ENCODE assay signal across 9 mouse cellular contexts in the genomic region with DNA sequence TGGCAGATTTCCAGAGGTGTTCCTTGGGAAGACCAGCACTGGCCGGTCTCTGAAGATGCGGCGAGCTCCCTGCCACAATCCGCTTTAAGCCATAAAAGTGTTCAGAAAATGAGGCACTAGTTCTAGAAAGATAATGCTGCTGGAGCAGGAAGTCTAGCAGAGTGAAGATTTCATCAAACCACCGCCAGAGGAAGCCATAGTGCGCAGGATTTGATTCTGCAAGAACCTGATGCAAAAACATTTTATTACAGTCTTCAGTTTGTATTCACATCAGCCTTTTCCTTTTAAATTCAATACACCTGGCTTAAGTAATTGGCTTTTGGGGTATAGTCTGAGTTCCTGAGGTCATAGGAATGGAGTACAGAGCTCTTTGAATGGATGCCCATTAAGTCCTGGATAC. TPM values are rescaled to one million over a fixed set of nuclear protein-coding genes. Genes with fewer than 3 reads are reported as not detected.
A peak's percentile ranks its signal among the peaks of the same experiment; 100 is the strongest.
DNase-seq lines count a peak whose midpoint lies in the region; ATAC-seq and TF ChIP-seq lines count a peak whose summit lies in the region.
"Had no signal": no experiment of that assay in that cellular context is flagged by ENCODE, and none has a peak within 500 bp of the region (broad histone marks: within the 10 kb centered on the region; RNA-seq: fewer than 3 reads in every experiment).

No protein-coding gene starts in this region.

- TF ChIP-seq POLR2A in kidney, adult 2 months (IDR thresholded peaks at IDR 0.05; ENCODE audit: low read depth, low read length): no peak

- H3K9ac ChIP-seq in embryonic facial prominence, embryonic 11.5 days (replicated peaks; ENCODE audit: low read length): peak overlapping the region; percentile 85; the same call in 1 of the 2 replicates
- peak overlapping the region; percentile 87; the same call in 1 of the 2 replicates for H3K9ac ChIP-seq in intestine, embryonic 16.5 days (ENCODE audit: low read depth, low read length)
- peak overlapping the region; percentile 86; the same call in 1 of the 2 replicates for H3K9ac ChIP-seq in neural tube, embryonic 13.5 days

- H3K4me2 ChIP-seq in embryonic facial prominence, embryonic 11.5 days (ENCODE audit: low read depth, low read length): peak overlapping the region; percentile 76
- peak overlapping the region; percentile 67 for H3K4me2 ChIP-seq in intestine, embryonic 16.5 days (ENCODE audit: low read depth, low read length)
- H3K4me2 ChIP-seq in neural tube, embryonic 13.5 days: peak overlapping the region; percentile 92

- no peak overlapping the region for H3K27ac ChIP-seq in kidney, adult 2 months (ENCODE audit: insufficient read depth, low read depth, low read length)
- H3K27ac ChIP-seq in embryonic facial prominence, embryonic 11.5 days (replicated peaks; ENCODE audit: low read depth, low read length): no peak overlapping the region
- H3K27ac ChIP-seq in intestine, embryonic 16.5 days (ENCODE audit: low read length): peak overlapping the region; percentile 93
- no peak overlapping the region; the same call in 1 of the 2 replicates for H3K27ac ChIP-seq in neural tube, embryonic 13.5 days (replicated peaks)

- no peaks in the 10 kb centered on the region for H3K27me3 ChIP-seq in kidney, adult 2 months (replicated peaks; ENCODE audit: control insufficient read depth, insufficient read depth, low read length)
- H3K27me3 ChIP-seq in embryonic facial prominence, embryonic 11.5 days (ENCODE audit: control insufficient read depth, insufficient read depth, low read length): no peaks in the 10 kb centered on the region
- no peaks in the 10 kb centered on the region for H3K27me3 ChIP-seq in intestine, embryonic 16.5 days (replicated peaks; ENCODE audit: control insufficient read depth, insufficient read depth, low read length)
- no peaks in the 10 kb centered on the region for H3K27me3 ChIP-seq in neural tube, embryonic 13.5 days

- H3K36me3 ChIP-seq in kidney, adult 2 months (ENCODE audit: control insufficient read depth, insufficient read depth, low read length): no peaks in the 10 kb centered on the region; the same call in 1 of the 2 replicates
- no peaks in the 10 kb centered on the region for H3K36me3 ChIP-seq in embryonic facial prominence, embryonic 11.5 days (replicated peaks; ENCODE audit: control insufficient read depth, insufficient read depth, low read depth, low read length)
- H3K36me3 ChIP-seq in intestine, embryonic 16.5 days (ENCODE audit: control insufficient read depth, insufficient read depth, low read length): no peaks in the 10 kb centered on the region; the same call in 1 of the 2 replicates
- H3K36me3 ChIP-seq in neural tube, embryonic 13.5 days: peaks cover 16% of the 10 kb centered on the region

- peak overlapping the region; percentile 90; the same call in 1 of the 2 replicates for H3K4me3 ChIP-seq in kidney, adult 2 months (ENCODE audit: insufficient read depth, low read depth, low read length)
- peak overlapping the region; percentile 68 for H3K4me3 ChIP-seq in embryonic facial prominence, embryonic 11.5 days (ENCODE audit: low read depth, low read length)
- H3K4me3 ChIP-seq in intestine, embryonic 16.5 days (ENCODE audit: low read length): peak overlapping the region; percentile 71
- H3K4me3 ChIP-seq in neural tube, embryonic 13.5 days: peak overlapping the region; percentile 76

- WGBS in kidney, adult 2 months: 78% methylated on average over 6 of the region's 6 CpGs
- WGBS in embryonic facial prominence, embryonic 11.5 days: 81% methylated on average over 6 of the region's 6 CpGs
- WGBS in intestine, embryonic 16.5 days: 58% methylated on average over 6 of the region's 6 CpGs
- 75% methylated on average over 6 of the region's 6 CpGs for WGBS in neural tube, embryonic 13.5 days

- no peaks in the 10 kb centered on the region for H3K9me3 ChIP-seq in embryonic facial prominence, embryonic 11.5 days (replicated peaks; ENCODE audit: control insufficient read depth, low read length)
- no peaks in the 10 kb centered on the region for H3K9me3 ChIP-seq in intestine, embryonic 16.5 days (ENCODE audit: control insufficient read depth, low read length)
- no peaks in the 10 kb centered on the region for H3K9me3 ChIP-seq in neural tube, embryonic 13.5 days

- no peak for ATAC-seq in embryonic facial prominence, embryonic 11.5 days (replicated peaks; ENCODE audit: insufficient number of reproducible peaks, low FRiP score, low TSS enrichment, low read depth)
- no peak for ATAC-seq in intestine, embryonic 16.5 days
- no peak for ATAC-seq in neural tube, embryonic 13.5 days (ENCODE audit: low read depth)

- H3K4me1 ChIP-seq in kidney, adult 2 months (ENCODE audit: control insufficient read depth, insufficient read depth, low read length): peaks cover 4% of the 10 kb centered on the region
- peaks cover 3% of the 10 kb centered on the region; the same call in 1 of the 2 replicates for H3K4me1 ChIP-seq in embryonic facial prominence, embryonic 11.5 days (ENCODE audit: control insufficient read depth, insufficient read depth, low read length)
- H3K4me1 ChIP-seq in intestine, embryonic 16.5 days (ENCODE audit: control insufficient read depth, insufficient read depth, low read length): peaks cover 18% of the 10 kb centered on the region
- H3K4me1 ChIP-seq in neural tube, embryonic 13.5 days (replicated peaks): peaks cover 49% of the 10 kb centered on the region

- no peak for TF ChIP-seq CTCF in kidney, adult 2 months (conservative IDR thresholded peaks at IDR 0.05; ENCODE audit: insufficient read depth, insufficient read length, low read depth, low read length)

- DNase-seq in kidney, adult 2 months: peak; percentile 6
- DNase-seq in kidney, postnatal 10 days: no peak
- no peak for DNase-seq in embryonic facial prominence, embryonic 11.5 days (ENCODE audit: low spot score)
- DNase-seq in spleen, postnatal 4 days (ENCODE audit: low spot score in 2 of 2): no peak
- no peak for DNase-seq in urinary bladder, postnatal 25 days (ENCODE audit: low spot score)
- no peak for DNase-seq in gastrocnemius, adult 8-10 months (ENCODE audit: low spot score in 2 of 2)
- DNase-seq: layer of hippocampus, postnatal 36 days had no signal

RNA-seq across cellular contexts. Expression of a gene that starts 1.0 kb away (rescaled TPM):
- polyA plus RNA-seq in kidney, adult 2 months (2012; rRNA removed): 34.9 and 37.4 TPM in 2 replicates
- 93.5 and 96.0 TPM in 2 replicates for polyA plus RNA-seq in embryonic facial prominence, embryonic 11.5 days (2014; fragmentation: Nextera tagmentation; extraction: Ambion mirVana)
- polyA plus RNA-seq in intestine, embryonic 16.5 days (2015; fragmentation: Nextera tagmentation; extraction: Ambion mirVana): 46.3 and 49.1 TPM in 2 replicates
- polyA plus RNA-seq in neural tube, embryonic 13.5 days (2015; fragmentation: Nextera tagmentation; extraction: Ambion mirVana): 115 and 118 TPM in 2 replicates
- total RNA-seq in gastrocnemius, adult 8-10 months (2022): 10 to 100 TPM; 28.5 to 34.9 (median 32.6) TPM

RNA-seq across cellular contexts. Expression of a gene that starts 4.6 kb away (rescaled TPM):
- 11.4 and 11.8 TPM in 2 replicates for polyA plus RNA-seq in kidney, adult 2 months (2012; rRNA removed)
- polyA plus RNA-seq in embryonic facial prominence, embryonic 11.5 days (2014; fragmentation: Nextera tagmentation; extraction: Ambion mirVana): 13.8 and 16.8 TPM in 2 replicates
- polyA plus RNA-seq in intestine, embryonic 16.5 days (2015; fragmentation: Nextera tagmentation; extraction: Ambion mirVana): 15.3 and 16.2 TPM in 2 replicates
- 19.8 and 21.3 TPM in 2 replicates for polyA plus RNA-seq in neural tube, embryonic 13.5 days (2015; fragmentation: Nextera tagmentation; extraction: Ambion mirVana)
- total RNA-seq in gastrocnemius, adult 8-10 months (2022): 10 to 100 TPM in 3 of 4 experiments, 1 to 10 TPM in 1; 9.2 to 17.1 (median 15.2) TPM

RNA-seq across cellular contexts. Expression of a gene that starts 11.3 kb away (rescaled TPM):
- 0.03 TPM in 1 of 2 replicates, not detected in the other for polyA plus RNA-seq in kidney, adult 2 months (2012; rRNA removed)
- polyA plus RNA-seq in embryonic facial prominence, embryonic 11.5 days (2014; fragmentation: Nextera tagmentation; extraction: Ambion mirVana): 0.56 and 0.81 TPM in 2 replicates
- 0.37 and 0.73 TPM in 2 replicates for polyA plus RNA-seq in intestine, embryonic 16.5 days (2015; fragmentation: Nextera tagmentation; extraction: Ambion mirVana)
- polyA plus RNA-seq in neural tube, embryonic 13.5 days (2015; fragmentation: Nextera tagmentation; extraction: Ambion mirVana): 0.08 TPM in 1 of 2 replicates, not detected in the other
- not detected for total RNA-seq in gastrocnemius, adult 8-10 months (2022)
- total RNA-seq: layer of hippocampus, postnatal 36 days had no signal
